Mouse (Mus musculus) inflammation-experienced regulatory T-cells, adult 6 months (primary cell): ENCODE measurements at regions not wholly inside any gene's neighbourhood (a gene's known extent, or its start where the extent isn't known, plus 50 kb on each side); places are given as distances from the start of the nearest gene placed in this dataset.

ENCODE experiments used
- ATAC-seq: one replicate; pipeline ENCODE4 v1.8.0; 2017

DNA sequence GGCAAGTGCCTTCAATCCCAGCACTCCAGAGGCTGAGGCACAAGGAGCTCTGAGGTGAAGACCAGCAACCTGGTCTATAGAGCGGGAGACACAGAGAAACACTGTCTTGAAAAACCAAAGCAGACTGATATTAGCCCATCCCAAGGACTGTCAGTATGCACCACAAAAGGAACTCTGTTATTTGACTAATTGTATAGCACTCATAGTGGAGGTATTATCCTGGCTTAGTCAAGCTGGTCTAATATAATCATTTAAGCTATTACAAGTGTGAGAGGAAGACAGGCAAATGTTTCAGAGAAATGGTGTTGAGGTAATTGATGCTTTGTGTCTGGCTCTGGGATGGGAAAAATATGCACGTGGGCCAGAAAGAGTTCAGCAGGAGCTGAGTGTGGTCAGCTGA lies 121.3 kb upstream of the Vegfc start:
- ATAC-seq = no peak

- ATAC-seq = no peak
These were observed 118.9 kb upstream of the Vegfc start for GRCm38 (mm10) chr8:53958548-53958947.

DNA sequence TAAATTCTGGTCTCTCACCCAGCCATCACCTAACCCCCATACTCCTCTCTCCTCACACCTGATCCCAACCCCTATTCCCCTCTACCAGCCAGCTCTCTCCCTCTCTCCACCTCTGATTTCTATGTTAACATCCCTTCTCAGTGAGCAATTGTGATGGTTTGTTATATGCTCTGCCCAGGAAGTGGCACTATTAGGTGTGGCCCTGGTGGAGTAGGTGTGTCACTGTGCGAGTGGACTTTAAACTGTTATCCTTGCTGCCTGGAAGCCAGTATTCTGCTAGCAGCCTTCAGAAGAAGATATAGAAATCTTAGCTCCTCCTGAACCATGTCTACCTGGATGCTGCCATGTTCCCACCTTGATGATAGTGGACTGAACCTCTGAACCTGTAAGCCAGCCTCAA lies 114.4 kb upstream of the Vegfc start:
- ATAC-seq = no peak

DNA sequence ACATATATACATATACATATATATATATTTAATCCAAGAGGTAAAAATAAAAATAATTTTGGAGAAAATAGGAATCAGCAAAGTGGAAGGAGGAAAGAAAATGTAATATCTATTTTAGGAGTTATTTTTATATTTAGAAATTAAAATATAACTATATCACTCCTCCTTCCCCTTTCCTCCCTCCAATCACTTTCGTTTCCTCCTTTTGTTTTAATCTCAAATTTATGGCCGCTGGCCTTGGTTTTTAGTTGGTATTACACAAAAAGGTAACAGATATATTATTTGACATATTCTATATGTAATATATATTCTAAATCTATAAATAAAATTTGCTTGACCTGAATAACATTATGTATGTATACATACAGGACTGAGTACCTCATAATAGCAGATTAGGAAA lies 93.1 kb upstream of the Vegfc start:
- ATAC-seq = no peak

DNA sequence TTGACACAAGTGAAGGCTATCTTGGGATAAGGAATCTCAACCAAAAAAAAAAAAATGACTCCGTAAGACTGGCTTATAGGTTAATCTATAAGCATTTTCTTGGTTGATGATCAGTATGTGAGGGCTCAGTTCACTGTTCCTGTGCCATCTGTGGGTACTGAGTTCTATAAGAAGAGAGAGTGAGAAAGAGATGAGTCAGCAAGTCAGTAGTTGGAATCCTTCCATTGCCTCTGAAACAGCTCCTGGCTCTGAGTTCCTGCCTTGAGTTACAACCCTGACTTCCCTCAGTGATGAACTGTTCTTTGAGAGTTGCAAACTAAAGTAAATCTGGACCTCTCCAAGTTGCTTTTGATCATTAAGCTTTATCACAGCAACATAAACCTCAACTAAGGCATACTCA lies 91.7 kb upstream of the Vegfc start:
- ATAC-seq = no peak

DNA sequence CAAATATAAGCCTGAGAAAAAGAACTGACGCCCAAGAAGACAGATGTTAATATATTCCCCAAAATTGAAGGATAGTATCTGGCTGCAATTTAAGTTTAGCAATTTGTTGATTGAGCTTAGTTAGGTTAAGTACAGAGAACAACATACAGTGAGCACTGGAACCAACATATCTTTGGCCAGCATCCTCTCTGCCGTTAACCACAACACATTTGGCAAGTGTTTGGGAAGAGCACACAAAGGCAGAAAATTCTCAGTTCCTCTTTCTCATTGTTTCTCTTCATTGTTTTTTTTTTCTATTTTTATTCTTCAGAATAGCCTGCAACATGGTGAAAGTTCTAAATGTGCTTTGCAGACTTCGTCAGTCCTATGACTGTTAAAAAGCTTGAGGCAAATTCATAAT lies 83.2 kb upstream of the Vegfc start:
- no peak for ATAC-seq

DNA sequence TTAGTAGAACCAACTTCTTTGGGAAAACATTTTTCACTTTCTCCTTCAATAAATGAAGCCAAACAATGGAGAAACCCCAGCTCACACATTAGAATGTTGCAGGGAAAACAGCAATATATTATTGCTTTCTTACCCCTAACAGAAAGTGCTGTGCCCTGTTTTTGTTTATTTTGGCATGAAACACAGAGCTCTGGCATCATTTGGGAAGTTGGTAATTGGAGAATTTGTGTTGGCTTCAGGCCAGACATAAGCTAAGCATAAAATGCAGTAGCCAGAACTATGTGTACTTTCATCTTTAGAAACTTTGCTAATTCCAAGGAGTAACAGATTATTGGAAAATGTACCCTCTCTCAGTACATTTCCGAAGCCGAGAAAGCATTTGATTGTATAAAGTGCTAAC lies 79.9 kb upstream of the Vegfc start:
- ATAC-seq = no peak

- ATAC-seq = no peak
These were observed 74.5 kb upstream of the Vegfc start for GRCm38 (mm10) chr8:54002948-54003347.

DNA sequence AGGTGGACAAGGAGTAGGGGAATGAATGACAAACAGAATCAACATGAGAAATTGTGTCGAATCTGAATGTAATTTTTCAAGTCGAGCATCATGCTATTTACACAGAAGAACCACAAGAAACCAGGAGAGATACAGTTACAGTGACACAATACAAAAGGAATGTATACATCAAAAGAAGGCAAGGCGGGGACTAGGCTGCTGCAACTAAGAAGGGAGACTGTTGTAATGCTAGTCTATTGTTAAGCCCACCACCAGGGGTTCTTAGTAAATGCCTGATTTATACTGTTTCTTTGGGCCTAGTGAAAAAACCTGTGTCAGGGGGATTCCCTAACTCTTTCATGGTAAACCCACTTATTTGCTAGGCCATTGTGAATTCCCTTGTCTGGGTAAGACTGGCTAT lies 63.3 kb upstream of the Vegfc start:
- no peak for ATAC-seq

DNA sequence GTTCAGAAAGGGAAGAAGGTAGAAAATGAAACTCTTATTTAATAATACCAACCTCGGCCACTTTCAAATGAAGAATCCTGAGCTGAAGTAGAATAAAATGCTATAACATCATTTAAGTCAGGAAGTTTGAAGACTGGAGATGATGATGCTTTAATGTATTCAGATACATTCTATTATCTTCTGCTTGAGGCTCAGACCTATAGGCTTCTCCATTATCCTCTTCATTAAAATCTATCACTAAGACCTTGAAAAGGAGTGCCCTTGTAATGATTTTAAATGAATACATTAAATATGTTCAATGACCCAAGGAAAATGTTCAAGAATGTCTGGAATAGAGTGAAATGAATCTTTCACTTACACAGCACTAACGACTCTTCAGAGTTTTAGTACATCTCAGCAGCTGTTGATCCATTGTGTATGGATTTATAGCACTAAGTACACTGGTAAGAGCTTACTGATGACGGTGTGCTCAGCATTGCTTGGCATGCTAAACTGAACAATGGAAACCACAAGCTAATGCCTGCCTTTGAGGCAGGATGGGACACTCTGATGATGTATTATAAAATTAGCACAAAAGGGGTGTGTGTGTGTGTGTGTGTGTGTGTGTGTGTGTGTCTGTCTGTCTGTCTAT lies 58.8 kb upstream of the Vegfc start:
- ATAC-seq = no peak
